Mouse (Mus musculus) liver, adult 2 months (tissue): ENCODE measurements around the gene Gm16223.

Experiments used
- CTCF ChIP-seq: fragments of 200-500 bp; IDR thresholded peaks from 2 replicates; pipeline ENCODE4 v1.5.1; 2011; ENCODE audit warnings: low read depth, low read length, control low read depth
- POLR2A ChIP-seq: fragments of 200-500 bp; IDR thresholded peaks from 2 replicates; pipeline ENCODE4 v1.6.1; 2011; ENCODE audit warnings: low read length, control low read depth; ENCODE audit not compliant: insufficient read depth; ENCODE audit errors: extremely low read depth

DNA sequence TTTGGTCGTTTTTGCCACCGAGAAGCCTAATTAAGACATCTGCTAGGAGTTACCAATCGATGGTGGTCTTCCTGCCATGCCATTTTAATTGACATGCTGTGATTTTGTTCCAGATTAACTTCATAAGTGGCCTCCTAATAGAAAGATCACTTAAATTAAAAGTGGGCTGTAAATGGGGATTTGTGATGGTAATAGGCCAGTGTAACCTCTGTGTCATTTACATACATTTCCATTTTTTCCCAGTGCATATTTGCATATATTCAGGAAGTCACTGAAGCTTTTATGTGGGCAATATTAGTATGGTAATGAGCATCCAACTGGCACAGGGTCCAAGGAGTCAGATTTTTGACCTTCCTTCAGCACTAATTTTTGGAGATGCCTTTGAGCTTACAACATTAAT is 130.7 kb downstream of the Gm16223 start:
- TF ChIP-seq POLR2A (no peak), CTCF (no peak)
